Mouse (Mus musculus): ENCODE measurements around the gene Ube4a.
"Not testable (repeated sequence)": the region's sequence is repeated elsewhere in the genome, so short reads cannot be mapped to it uniquely, and the experiment has no call there.

The Ube4a gene

DNA sequence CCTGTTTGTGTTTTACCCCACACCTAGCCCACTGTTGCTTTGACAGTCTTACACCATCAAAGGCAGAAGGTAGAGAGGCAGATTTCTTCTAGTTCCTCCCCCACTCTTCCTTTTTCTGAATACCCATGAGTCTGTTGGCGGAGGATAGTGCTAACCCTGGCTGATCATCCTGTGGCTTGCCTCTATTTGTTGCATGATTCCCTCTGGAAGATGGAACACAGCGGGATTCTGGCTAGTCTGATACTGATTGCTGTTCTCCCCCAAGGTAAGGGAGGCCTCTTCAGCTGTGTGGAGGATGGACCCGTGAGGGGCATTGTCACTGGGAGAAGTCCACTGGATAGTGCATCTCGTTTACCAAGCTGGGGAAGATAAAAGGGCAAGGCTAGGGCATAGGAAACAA, 16.3 kb upstream of the Ube4a start, which contains the start of gene Cd3d:
Gene Cd3d (plus strand): TSS at position 111 of the 400 bp plus-strand sequence.
- CTCF ChIA-PET, result interaction anchor here (0.6 kb wide), 1 partner anchor 52 kb away, joined by 3 read pairs; no protein-coding TSS in a partner anchor

DNA sequence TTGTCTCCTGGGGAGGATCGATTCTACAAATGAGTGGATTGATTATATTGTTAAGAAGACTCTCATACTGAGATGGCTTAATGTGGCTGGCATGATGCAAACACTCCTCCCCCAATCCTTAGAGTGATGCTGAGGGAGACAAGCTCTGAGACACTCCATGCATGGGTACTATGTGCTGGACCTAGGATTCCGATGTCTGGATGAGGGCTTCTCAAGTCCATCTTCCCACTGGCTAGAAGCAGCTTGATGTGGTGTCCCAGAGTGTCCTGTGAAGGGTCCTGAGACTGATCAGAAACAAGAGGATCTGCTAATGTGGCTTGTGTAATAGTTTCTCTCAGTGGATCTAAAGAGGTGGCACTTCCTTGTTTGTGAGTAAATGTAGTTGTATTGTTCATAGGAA, 15.7 kb upstream of the Ube4a start:
- CTCF ChIA-PET, result no interaction called here

DNA sequence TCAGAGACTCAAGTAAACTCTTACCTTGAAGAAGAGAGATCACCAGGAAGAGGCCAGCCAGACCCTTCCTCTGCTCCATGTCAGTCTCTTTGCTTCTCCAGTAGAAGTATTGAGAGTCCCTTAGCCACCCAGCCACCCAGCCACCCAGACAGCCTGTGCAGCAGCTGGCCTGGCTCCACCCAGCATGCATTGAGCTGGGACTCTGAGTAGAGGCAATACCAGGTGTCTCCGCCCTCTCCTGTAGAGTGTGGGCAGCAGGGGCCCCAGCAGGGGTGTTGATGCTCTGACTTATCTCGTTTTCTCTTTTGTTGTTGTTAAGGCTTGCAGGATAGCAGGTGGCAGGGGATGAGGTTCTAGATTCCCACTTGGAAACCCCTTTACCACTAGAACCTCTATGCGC, 14.8 kb upstream of the Ube4a start, which contains the start of gene Cd3g:
Gene Cd3g (minus strand): TSS at position 190 of the 400 bp plus-strand sequence.
- CTCF ChIA-PET, result interaction anchor here (0.7 kb wide), 1 partner anchor 878 kb away, joined by 5 read pairs; no protein-coding TSS in a partner anchor

DNA sequence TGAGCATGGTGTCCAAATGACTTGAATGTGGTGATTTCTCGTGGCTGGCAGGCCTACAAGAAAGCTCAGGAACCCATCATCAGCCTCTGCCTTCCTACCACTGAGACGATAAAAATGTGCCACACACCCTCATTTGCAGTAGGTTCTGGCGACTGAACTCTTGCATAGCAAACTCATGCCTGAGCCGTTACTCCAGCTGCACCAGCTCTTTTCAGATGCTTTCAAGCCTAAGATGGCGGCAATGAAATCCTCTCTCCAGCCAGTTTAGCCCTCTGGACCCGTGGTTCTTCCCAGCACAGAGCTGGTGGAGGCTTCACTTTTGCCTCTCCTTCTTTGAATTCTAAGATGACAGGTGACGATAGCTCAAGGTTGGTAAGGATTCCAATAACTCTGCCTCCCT, 14.4 kb upstream of the Ube4a start:
- CTCF ChIA-PET, result interaction anchor here (0.7 kb wide), 1 partner anchor 879 kb away, joined by 5 read pairs; no protein-coding TSS in a partner anchor

DNA sequence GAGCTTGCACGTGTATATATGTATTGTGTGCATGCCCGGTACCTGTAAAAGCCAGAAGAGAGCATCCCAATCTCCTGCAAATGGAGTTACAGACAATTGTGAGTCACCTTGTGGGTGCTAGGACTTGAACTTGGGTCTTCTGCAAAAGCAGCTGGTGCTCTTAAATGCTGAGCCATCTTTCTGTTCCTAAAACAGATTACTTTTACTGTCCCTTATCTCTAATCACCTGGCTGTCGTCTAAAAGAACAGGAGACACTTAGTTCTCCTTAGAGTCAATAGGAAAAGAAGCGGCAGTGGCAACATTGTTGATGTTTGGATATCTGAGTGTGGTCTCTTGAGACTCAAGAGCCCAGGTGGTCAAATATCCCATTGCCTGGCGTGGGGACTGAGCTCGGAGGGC, 12.4 kb upstream of the Ube4a start:
- CTCF ChIA-PET, result no interaction called here

DNA sequence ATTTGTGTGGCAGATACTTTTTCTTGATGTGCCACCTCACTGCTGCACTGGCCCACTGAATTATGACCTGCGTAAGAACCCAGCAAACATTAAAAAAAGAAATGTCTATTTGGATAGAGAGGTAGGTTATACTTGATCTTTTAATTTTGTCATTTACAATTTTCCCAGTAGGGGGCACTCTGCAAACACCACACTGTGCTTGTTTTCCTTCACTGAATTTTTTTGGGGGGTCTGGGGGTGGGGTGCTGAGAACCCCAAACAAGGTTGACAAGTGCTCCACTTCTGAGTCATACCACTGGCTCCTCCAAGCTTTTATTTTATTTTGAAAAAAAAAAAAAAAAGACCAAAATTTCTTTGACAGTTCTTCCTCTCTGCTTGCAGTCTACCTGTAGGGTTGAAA, 4.0 kb upstream of the Ube4a start:
- CTCF ChIA-PET, result interaction anchor here (0.6 to 0.8 kb wide), 7 partner anchors 46 to 992 kb away, joined by 3 to 4 read pairs (median 3); no protein-coding TSS in a partner anchor

DNA sequence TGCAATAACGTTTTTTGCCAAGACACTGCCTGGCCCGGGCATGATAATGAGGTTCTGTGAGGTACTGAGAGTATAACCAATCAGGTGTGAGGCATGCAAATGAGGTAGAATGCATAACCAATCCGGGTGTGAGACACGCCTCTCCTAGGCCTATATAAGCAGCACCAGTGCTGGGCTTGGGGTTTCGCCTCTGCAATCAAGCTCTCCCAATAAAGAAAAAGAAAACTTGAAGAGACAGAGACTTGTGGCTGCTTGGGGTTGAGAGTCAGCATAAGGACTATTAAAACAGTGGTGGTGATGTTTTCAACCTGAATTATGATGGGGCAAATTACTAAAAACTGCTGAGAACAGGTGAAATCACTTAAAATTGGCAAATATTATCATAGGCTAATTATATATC, 2.4 kb upstream of the Ube4a start:
- CTCF ChIA-PET, result not testable (repeated sequence)

DNA sequence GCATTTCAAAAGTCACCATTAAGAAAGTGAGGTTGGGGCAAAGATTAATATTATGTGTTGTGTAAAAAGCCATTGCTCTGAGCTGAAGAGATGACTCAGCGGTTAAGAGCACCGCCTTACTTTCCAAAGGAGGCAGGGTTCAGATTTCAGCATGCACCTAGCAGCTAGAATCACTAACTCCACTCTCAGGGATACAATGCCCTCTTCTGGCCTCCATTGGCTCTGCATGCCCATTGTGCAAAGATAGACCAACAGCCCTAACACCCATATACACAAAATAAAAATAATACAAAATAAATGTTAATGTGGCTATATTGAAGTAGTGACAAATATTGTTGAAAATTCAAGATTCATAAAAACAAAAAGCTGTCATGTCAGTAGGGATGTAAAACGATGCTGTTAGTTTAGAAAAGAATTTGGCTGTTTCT, 1.4 kb upstream of the Ube4a start:
- CTCF ChIA-PET, result interaction anchor here (0.5 to 1.2 kb wide), 3 partner anchors 20 to 199 kb away, joined by 3 to 8 read pairs (median 6); partner anchors contain the start of genes Arcn1 and Ift46

DNA sequence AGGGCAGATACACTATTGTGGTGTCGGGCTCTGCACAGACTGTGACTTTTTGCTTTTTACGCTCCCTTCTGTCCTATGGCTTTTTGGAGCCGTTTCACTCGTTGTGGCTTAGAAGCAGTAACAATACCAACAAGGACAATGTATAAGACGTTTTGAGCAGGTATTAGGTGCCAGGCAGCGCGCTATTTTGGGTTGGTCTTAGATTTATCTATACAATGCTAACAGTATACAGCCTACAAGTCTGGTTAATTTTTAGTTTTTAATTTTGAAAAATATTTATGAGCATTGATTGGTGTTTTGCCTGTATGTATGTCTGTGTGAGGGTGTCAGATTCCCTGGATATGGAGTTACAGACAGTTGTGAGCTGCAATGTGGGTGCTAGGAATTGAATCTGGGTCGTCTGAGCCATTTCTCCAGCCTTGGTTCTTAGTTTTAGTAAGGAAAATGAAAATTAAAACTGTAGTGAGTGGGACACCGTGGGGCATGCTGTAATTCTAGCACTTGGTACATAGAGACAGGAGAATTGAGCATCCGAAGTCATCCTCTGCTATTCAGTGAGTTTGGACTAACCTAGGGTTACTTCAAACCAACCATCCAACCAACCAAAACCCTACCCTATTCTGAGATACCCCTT, 550 bp upstream of the Ube4a start:
- CTCF ChIA-PET, result interaction anchor here (1.2 kb wide), 1 partner anchor 21 kb away, joined by 3 read pairs; no protein-coding TSS in a partner anchor

DNA sequence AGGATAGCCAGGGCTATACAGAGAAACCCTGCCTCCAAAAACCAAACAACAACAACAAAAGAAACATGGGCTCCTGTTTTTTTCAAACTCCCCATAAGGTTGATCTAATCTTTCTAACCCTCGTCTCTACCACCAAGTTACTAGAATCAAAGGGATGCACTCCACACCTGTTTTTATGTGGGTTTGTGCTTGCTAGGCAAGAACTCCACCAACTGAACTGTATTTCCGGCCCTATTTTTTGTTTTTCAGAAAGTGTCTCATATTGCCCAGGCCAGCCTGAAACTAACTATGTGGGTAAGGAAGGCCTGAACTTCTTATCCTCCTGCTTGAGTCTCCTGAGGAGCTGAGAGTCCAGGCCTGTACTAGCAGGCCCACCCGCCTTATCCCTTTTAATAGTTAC, 11.0 kb downstream of the Ube4a start:
- CTCF ChIA-PET, result interaction anchor here (0.7 kb wide), 1 partner anchor 432 kb away, joined by 8 read pairs; no protein-coding TSS in a partner anchor

DNA sequence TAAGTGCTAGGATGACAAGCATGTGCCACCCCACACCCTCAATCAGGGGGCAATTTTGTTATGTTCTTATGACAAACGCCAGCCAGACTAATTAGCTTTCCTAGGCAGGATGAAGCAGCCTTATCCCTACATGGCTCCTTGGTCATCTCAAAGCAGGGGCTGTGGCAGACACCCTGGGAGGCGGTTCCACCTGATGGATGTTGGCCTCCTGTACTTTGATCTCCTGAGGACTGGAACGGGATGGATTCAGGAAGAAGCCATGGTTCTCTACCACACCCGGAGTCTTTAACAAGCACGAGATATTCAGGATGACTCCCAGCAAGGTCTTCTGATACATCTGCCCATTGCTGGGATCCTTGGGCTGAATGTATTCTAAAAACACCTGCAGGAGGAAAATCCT, 17.6 kb downstream of the Ube4a start:
- CTCF ChIA-PET, result interaction anchor here (0.6 kb wide), 1 partner anchor 851 kb away, joined by 12 read pairs; no protein-coding TSS in a partner anchor

DNA sequence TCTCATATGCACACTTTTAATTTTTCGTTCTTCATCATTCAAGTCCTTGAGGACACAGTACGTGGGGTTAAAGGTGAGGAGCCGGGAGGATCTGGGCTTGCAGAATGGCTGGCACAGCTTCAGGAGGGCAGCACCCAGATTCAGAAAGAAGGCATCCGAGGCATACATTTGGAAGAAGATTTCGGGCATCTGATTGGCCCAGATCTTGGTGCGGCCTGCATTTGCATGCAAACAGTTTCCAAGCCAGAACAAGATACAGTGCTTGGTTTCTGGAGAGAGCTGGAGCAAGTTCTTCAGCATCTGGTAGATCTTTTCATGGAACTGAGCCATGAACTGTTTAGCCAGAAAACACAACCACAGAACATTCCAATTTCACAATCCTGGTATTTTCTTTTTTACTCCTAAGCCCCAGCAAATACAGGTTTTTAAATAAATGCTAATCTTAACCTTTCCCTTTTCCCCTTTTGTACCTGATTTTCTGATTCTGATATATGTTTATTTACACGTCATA, 19.2 kb downstream of the Ube4a start:
- CTCF ChIA-PET, result no interaction called here

DNA sequence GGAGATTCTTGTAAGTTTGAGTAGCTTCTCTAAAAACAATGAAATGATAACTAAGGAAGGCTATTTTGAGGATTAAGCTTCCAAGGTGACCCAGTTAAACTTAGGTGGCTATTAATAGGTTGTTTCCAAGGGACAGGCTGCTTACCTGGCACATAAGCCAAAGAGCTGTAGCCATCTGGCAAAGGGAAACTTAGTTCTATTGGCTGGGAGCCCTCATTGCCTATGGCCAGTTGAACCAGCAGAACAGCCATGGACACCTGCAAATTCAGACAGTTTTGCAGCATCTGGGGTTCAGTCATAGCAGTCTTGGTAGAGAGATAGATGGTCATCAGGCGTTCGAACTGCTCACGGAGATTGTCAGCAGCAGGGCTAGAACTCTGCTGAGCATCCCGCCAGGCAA, 23.0 kb downstream of the Ube4a start:
- CTCF ChIA-PET, result interaction anchor here (0.5 to 0.7 kb wide), 2 partner anchors 10 to 23 kb away, joined by 3 to 5 read pairs; no protein-coding TSS in a partner anchor

DNA sequence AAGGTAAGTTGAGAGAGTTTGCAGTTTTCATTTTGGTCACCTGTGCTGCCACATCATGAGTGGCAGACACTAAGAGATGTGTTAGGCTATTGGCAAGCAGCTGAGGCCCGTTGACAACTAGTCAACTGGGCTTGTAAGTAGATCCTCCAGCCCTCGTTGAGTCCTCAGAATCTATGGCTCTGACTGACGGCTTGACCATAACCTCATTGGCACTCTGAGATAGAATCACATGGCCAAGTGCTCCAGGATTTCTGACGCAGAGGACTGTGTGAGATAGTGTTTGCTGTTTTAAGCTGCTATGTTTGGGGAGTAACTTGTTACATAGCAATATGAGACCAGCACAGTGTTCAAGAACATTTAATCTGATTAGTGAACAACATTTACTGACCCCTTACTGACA, 23.6 kb downstream of the Ube4a start:
- CTCF ChIA-PET, result interaction anchor here (0.5 kb wide), 1 partner anchor 10 kb away, joined by 3 read pairs; no protein-coding TSS in a partner anchor

DNA sequence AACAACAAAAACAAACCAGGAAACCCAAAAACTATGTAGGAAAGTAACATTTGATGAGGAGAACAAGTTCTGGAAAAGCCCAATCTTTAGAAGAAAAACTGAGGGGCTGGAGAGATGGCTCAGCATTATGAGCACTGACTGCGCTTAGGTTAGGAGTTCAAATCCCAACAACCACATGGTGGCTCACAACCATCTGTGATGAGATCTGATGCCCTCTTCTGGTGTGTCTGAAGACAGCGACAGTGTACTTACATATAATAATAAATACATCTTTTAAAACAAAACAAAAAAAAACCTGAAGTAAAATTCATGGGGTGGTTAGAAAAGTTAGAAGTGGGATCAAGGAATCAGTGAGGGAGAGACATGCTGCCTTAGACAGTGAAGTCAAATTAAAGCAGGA, 43.9 kb downstream of the Ube4a start:
- CTCF ChIA-PET, result interaction anchor here (0.6 kb wide), 1 partner anchor 53 kb away, joined by 3 read pairs; no protein-coding TSS in a partner anchor

DNA sequence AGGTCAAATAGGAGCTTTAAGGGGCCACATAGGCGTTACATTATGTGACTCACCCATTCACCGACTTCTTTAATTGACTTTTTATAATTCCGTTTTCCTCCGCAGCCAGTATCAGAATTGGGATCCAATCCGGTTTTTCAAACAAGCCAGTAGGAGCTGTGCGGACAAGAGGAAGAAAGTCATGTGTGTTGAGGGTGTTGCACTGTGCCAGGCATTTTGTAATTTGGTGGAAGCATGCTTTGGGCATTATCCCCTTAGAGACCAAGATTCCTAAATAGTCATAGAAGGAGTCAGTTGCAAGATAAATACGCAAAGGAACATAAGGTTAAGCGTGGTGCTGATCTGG, 44.3 kb downstream of the Ube4a start:
- CTCF ChIA-PET, result interaction anchor here (0.6 kb wide), 1 partner anchor 53 kb away, joined by 3 read pairs; no protein-coding TSS in a partner anchor

DNA sequence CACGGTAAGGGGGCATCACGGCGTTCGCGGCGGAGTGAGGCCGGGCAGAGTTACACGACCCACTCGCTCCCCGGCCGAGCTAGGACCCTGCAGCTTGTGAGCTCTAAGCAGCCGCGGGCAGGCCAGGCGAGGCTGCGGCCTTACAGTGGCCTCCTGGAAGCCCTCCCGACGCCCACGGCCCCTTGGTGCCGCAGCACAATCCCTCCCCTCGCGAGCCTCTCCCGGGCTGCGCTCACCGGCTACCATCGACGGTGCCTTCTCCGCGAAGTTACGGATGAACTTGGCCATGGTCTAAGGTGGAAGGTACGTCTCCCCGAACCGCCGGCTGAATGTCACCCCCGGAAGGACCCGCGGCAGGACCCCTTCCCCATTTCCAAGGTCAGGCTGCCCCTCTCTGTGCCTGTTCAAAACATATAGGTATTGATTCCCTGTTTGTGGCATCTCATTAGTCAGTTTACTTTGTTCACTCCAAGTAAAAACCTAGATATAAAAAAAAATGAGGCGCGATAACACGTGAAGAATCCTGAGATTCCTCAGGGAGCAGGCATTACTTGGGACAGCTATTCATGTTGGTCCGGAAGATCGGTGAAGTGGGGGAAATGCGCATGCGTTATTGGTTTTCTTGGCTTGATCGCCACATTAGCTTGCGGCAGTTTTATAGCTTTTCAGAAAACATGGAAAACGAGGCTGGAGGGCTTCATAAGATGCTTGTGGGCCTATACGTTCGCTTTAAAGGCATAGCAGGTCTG, 44.9 kb downstream of the Ube4a start, which contains the start of gene Atp5l:
Gene Atp5l (minus strand): TSS at position 369 of the 749 bp plus-strand sequence.
- CTCF ChIA-PET, result interaction anchor here (0.6 kb wide), 1 partner anchor 54 kb away, joined by 3 read pairs; no protein-coding TSS in a partner anchor

DNA sequence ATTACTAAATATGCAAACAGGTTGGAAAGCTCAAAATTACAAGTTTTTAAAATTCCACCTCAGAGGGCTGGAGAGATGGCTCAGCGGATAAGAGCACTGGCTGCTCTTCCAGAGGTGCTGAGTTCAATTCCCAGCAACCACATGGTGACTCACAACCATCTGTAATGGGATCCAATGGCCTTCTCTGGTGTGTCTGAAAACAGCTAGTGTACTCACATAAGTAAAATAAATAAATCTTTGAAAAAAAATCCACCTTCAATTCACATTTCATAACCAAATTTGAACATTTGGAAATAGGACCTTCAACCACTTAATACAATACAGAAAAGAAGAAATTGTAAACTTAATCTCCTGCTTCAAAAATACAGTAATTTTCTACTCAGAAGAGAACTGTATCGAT, 45.8 kb downstream of the Ube4a start:
- CTCF ChIA-PET, result interaction anchor here (1.1 to 1.2 kb wide), 3 partner anchors 12 to 45 kb away, joined by 3 to 5 read pairs (median 3); no protein-coding TSS in a partner anchor

DNA sequence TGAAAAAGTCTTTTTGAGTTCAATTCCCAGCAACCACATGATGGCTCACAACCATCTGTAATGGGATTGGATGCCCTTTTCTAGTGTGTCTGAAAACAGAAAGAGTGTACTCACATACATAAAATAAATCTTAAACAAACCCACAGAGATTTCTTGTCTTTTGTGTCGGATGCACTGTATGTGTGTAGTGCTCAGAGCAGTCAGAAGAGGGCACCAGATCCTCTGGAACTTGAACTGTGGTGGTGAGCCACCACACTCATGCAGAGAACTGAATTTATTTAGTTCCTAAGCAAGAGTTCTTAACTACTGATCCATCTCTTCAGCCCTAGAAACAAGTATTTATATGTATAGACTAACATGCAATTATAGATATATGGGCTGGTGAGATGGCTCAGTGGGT, 49.2 kb downstream of the Ube4a start:
- CTCF ChIA-PET, result no interaction called here

DNA sequence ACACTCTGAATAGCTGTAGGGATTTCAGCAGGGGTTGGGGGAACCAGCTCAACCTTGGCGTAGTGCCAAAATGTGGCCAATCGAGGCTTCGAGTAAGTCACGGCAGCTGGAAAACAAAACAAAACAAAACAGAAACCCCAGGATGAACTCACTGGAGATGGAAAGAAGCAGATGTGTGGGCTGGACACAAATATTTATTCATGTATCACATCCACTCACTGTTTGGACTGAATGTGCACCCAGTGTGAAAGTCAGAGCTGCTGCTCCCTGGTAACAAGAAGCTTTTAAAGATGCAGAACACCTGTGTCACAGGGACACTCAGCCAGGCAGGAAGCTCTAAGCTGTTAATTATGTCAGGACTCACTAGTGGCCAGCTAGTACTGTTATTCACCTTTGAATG, 50.7 kb downstream of the Ube4a start:
- CTCF ChIA-PET, result interaction anchor here (0.6 to 1.0 kb wide), 2 partner anchors 137 to 139 kb away, joined by 3 to 5 read pairs; no protein-coding TSS in a partner anchor

DNA sequence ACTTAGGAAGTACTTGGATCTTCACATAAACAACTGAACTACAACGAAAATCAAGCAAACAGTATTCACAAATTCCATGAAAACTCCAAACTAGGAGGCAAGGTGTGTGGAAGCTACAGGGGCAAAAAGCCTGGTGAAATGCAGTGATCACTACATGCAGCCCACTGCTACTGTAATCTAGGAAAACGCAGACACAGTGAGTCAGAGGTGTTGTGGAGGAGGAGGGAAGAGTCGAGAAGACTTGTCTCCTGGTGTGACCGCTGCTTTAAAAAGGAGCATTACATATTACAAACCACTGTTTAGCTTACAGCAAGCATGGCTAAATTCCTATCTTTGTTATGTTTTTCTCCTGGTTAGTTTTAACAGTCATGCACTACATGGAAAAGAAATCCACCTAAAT, 54.0 kb downstream of the Ube4a start:
- CTCF ChIA-PET, result no interaction called here

DNA sequence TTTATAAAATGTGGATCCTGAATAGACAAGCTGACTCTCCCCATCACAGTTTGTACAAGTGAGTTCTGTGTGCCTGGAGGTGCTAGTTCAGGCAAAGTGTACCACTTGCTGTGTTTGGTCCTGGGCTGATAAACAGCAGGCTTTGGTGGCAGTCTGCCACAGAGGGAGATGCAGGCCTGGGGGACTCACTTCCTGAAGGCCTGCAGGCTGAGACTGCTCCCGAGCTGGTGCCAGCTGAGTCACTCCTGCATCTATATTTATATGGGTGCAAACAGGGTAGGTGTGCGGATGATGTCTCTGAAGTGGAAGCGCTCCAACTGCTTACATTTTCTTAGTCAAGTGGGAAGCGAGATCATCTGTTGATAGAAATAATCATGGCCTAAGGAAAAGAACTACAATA, 59.8 kb downstream of the Ube4a start:
- CTCF ChIA-PET, result interaction anchor here (0.5 kb wide), 1 partner anchor 27 kb away, joined by 4 read pairs; no protein-coding TSS in a partner anchor

Measured in spleen, embryonic (tissue).